Mouse (Mus musculus) ZHBTc4 (cell line): ENCODE data around the gene Tbc1d30.

Experiments
- DNase-seq: peaks from one replicate; pipeline ENCODE4 v3.0.0-alpha.2; 2011; ENCODE audit warnings: low read depth, low spot score

The Tbc1d30 gene

GRCm38 (mm10) chr10:121314186-121314585, 36.9 kb downstream of the Tbc1d30 start:
- DNase-seq, result no peak

GRCm38 (mm10) chr10:121313049-121313448, 38.0 kb downstream of the Tbc1d30 start:
- DNase-seq, result no peak

GRCm38 (mm10) chr10:121310511-121311221, 40.4 kb downstream of the Tbc1d30 start:
- DNase-seq, result peak; percentile 73

GRCm38 (mm10) chr10:121309801-121310510, 41.1 kb downstream of the Tbc1d30 start:
- peak; percentile 29 for DNase-seq

GRCm38 (mm10) chr10:121309123-121309655, 41.9 kb downstream of the Tbc1d30 start:
- peak; percentile 25 for DNase-seq

GRCm38 (mm10) chr10:121305441-121305840, 45.6 kb downstream of the Tbc1d30 start:
- DNase-seq, result peak; percentile 90

- DNase-seq, result no peak
Measured at GRCm38 (mm10) chr10:121303559-121303958, 47.5 kb downstream of the Tbc1d30 start.

- peak; percentile 32 for DNase-seq
Measured at GRCm38 (mm10) chr10:121301868-121302267, 49.2 kb downstream of the Tbc1d30 start.

- no peak for DNase-seq
Measured at GRCm38 (mm10) chr10:121300659-121301058, 50.4 kb downstream of the Tbc1d30 start.

- peak; percentile 48 for DNase-seq
Measured at GRCm38 (mm10) chr10:121297054-121297701, 53.9 kb downstream of the Tbc1d30 start.

- no peak for DNase-seq
Measured at GRCm38 (mm10) chr10:121294471-121294870, 56.6 kb downstream of the Tbc1d30 start.

- no peak for DNase-seq
Measured at GRCm38 (mm10) chr10:121293829-121294228, 57.2 kb downstream of the Tbc1d30 start.

GRCm38 (mm10) chr10:121291272-121291917, 59.7 kb downstream of the Tbc1d30 start:
- DNase-seq, result no peak

GRCm38 (mm10) chr10:121290682-121291078, 60.4 kb downstream of the Tbc1d30 start:
- no peak for DNase-seq

- peak; percentile 59 for DNase-seq
Measured at GRCm38 (mm10) chr10:121289970-121290681, 61.0 kb downstream of the Tbc1d30 start.

- DNase-seq, result no peak
Measured at GRCm38 (mm10) chr10:121282926-121283325, 68.2 kb downstream of the Tbc1d30 start.

GRCm38 (mm10) chr10:121282436-121282835, 68.6 kb downstream of the Tbc1d30 start:
- no peak for DNase-seq

- no peak for DNase-seq
Measured at GRCm38 (mm10) chr10:121280943-121281342, 70.1 kb downstream of the Tbc1d30 start.

- peak; percentile 51 for DNase-seq
Measured at GRCm38 (mm10) chr10:121277022-121277471, 74.0 kb downstream of the Tbc1d30 start.

GRCm38 (mm10) chr10:121274964-121275363, 76.1 kb downstream of the Tbc1d30 start:
- DNase-seq, result no peak

- DNase-seq, result no peak
Measured at GRCm38 (mm10) chr10:121271002-121271401, 80.1 kb downstream of the Tbc1d30 start.
